8 mouse cellular contexts compared by ENCODE assay signal in the genomic region with DNA sequence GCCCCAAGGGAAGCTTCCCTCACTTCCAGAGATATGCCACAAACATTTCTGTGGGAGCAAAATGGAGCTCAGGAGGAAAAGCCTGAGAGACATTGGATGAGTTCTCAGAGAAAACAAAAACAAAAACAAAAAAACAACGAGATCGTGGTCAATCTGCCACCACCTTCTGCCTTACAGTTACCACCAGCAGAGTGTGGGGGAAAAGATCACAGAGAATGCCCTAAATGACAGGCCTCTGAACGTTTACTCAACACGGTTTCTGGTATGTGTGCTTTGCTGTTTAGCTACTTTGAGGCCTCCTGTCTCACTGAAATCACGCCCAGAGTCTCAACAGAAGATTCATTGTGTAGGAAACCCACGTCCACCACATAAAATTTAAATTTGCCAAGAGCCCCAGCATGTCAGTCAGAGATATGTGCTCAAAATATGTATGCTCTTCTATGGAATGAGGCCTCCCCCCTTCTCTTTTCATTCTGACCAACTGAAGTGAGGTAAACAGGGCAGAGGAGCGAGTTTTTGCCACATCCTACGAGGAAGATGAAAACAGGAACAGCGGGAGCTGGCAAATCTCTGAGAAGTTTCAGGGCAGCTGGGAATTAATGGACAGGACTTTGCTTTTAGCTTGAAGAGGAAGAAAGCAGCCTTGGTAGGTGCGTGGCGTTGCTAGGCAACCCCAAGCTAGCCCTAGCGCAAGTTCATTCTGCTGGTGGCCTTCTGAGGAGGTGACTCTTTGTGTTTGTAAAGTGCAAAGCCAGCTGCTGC.
DNase-seq lines count a peak whose midpoint lies in the region; ATAC-seq and TF ChIP-seq lines count a peak whose summit lies in the region.

No protein-coding gene starts in this region.

- no peak for TF ChIP-seq CTCF in midbrain, postnatal 0 days (IDR thresholded peaks at IDR 0.05)

- H3K9me3 ChIP-seq in embryonic facial prominence, embryonic 15.5 days (replicated peaks) = no peaks in the 10 kb centered on the region
- H3K9me3 ChIP-seq in midbrain, postnatal 0 days (ENCODE audit: low read length) = no peaks in the 10 kb centered on the region
- no peaks in the 10 kb centered on the region for H3K9me3 ChIP-seq in liver, embryonic 11.5 days (ENCODE audit: control insufficient read depth, low read length)

- no peak overlapping the region for H3K4me3 ChIP-seq in embryonic facial prominence, embryonic 15.5 days (replicated peaks)
- no peak overlapping the region for H3K4me3 ChIP-seq in midbrain, postnatal 0 days (ENCODE audit: low read depth, low read length)
- no peak overlapping the region for H3K4me3 ChIP-seq in liver, embryonic 11.5 days (ENCODE audit: low read depth, low read length)

- no peak overlapping the region for H3K9ac ChIP-seq in embryonic facial prominence, embryonic 15.5 days
- no peak overlapping the region for H3K9ac ChIP-seq in midbrain, postnatal 0 days (replicated peaks; ENCODE audit: low read length, poor library complexity, severe bottlenecking)
- H3K9ac ChIP-seq in liver, embryonic 11.5 days (ENCODE audit: low read depth, low read length) = no peak overlapping the region

- no peaks in the 10 kb centered on the region for H3K27me3 ChIP-seq in embryonic facial prominence, embryonic 15.5 days
- H3K27me3 ChIP-seq in midbrain, postnatal 0 days (ENCODE audit: insufficient read depth, low read length) = no peaks in the 10 kb centered on the region
- no peaks in the 10 kb centered on the region for H3K27me3 ChIP-seq in liver, embryonic 11.5 days (replicated peaks; ENCODE audit: control insufficient read depth, insufficient read depth, low read length)

- no peak for ATAC-seq in cerebellum, adult (ENCODE audit: insufficient number of reproducible peaks, low FRiP score, low TSS enrichment)
- no peak for ATAC-seq in embryonic facial prominence, embryonic 15.5 days (ENCODE audit: insufficient number of reproducible peaks, low FRiP score, low TSS enrichment, low read depth)
- peak; percentile 64 for ATAC-seq in midbrain, postnatal 0 days (ENCODE audit: low FRiP score)
- ATAC-seq in liver, embryonic 11.5 days (replicated peaks; ENCODE audit: low FRiP score) = no peak

- peak; percentile 12 for DNase-seq in cerebellum, adult 9-11 months
- peak; percentile 46 for DNase-seq in kidney, adult 9 months
- peak; percentile 82 for DNase-seq in midbrain, postnatal 0 days (ENCODE audit: low spot score)
- DNase-seq in heart, postnatal 36 days = no peak
- DNase-seq in spleen, postnatal 14 days (ENCODE audit: low spot score in 2 of 2) = no peak
- no peak for DNase-seq in liver, embryonic 11.5 days (ENCODE audit: low spot score)

- H3K4me1 ChIP-seq in embryonic facial prominence, embryonic 15.5 days = peaks cover 9% of the 10 kb centered on the region; the same call in 1 of the 2 replicates
- peaks cover 15% of the 10 kb centered on the region; the same call in 1 of the 2 replicates for H3K4me1 ChIP-seq in midbrain, postnatal 0 days (ENCODE audit: insufficient read depth, low read length)
- no peaks in the 10 kb centered on the region for H3K4me1 ChIP-seq in liver, embryonic 11.5 days (replicated peaks; ENCODE audit: control insufficient read depth, insufficient read depth, low read length)

- intact Hi-C loops in heart, postnatal 36 days (cut with DNase I) = no loop called here

- no peak overlapping the region for H3K4me2 ChIP-seq in embryonic facial prominence, embryonic 15.5 days (replicated peaks)
- no peak overlapping the region for H3K4me2 ChIP-seq in midbrain, postnatal 0 days (ENCODE audit: low read depth, low read length, poor library complexity, severe bottlenecking)
- H3K4me2 ChIP-seq in liver, embryonic 11.5 days = no peak overlapping the region

- no peaks in the 10 kb centered on the region for H3K36me3 ChIP-seq in embryonic facial prominence, embryonic 15.5 days
- H3K36me3 ChIP-seq in midbrain, postnatal 0 days (ENCODE audit: insufficient read depth, low read length) = no peaks in the 10 kb centered on the region; the same call in 1 of the 2 replicates
- H3K36me3 ChIP-seq in liver, embryonic 11.5 days (ENCODE audit: control insufficient read depth, insufficient read depth, low read length) = no peaks in the 10 kb centered on the region

- WGBS in embryonic facial prominence, embryonic 15.5 days = 30% methylated on average over 12 of the region's 12 CpGs
- WGBS in midbrain, postnatal 0 days = 12% methylated on average over 12 of the region's 12 CpGs
- WGBS in liver, embryonic 11.5 days = 40% methylated on average over 12 of the region's 12 CpGs

- H3K27ac ChIP-seq in embryonic facial prominence, embryonic 15.5 days (replicated peaks) = 0 out of 2 replicates have a peak overlapping the region, but pooled peaks have one; percentile 4
- peak overlapping the region; percentile 48 for H3K27ac ChIP-seq in midbrain, postnatal 0 days (ENCODE audit: low read depth, low read length)
- H3K27ac ChIP-seq in liver, embryonic 11.5 days (ENCODE audit: low read depth, low read length) = no peak overlapping the region

Comparison
In these comparisons a context has a peak if more than half of its experiments do, and no peak if none do; other contexts are left out.
1. DNase-seq: peak in cerebellum, adult 9-11 months (single experiment), kidney, adult 9 months (single experiment) and midbrain, postnatal 0 days (single experiment); none in heart, postnatal 36 days (0 of 2), spleen, postnatal 14 days (0 of 2) and liver, embryonic 11.5 days (single experiment).